Mouse (Mus musculus) urinary bladder, adult 18-20 months (tissue): Measurements from ENCODE around the gene Tollip.
A peak's percentile ranks its signal among the peaks of the same experiment; 100 is the strongest.

Experiments used
- DNase-seq, 2 experiments: peaks; one replicate each; pipeline ENCODE4 v3.0.0; 2022; ENCODE audit warnings: low spot score in 2 of 2, mixed read lengths in 2 of 2

Tollip gene

DNA sequence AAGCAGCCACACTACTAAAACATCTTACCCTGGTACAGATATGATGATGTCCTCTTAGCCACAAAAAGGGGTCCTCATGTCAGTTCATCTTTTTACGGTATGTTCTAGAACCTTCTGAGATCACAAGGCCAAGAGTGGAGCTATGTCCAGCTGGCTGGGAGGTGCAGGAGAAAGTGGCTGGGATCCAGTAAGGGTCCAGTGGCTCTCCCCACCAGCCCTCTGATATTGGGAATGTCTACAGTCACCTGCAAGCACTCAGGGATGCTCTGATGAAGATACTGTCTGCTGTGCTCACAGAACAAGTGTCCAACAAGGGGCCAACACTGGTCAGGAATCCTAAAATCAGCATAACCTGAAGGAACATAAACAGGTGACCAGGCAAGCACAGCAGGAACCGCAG lies at the start of gene Tollip:
TSS of gene Tollip (minus strand) at position 101 of the 400 bp plus-strand sequence.
- no peak for DNase-seq

DNA sequence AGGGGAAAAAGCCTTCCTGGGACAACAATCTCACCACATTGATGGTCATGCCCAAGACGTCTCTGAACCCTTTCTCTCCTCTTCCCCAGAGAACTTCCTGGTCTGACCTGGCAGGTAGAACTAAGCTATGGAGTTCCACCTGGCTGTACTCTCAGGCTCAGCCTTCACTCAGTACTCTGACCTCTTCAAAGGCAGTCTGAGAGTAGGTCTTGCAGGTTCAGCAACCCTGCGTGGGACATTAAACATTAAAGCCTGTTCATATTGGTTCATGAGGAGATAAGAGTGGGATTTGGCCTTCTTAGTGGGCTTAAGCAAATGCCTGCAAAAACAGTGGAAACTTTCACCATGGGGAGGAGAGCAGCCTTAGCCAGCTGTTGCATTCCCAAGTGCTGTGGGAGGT lies 48.0 kb upstream of the Tollip start:
- DNase-seq: no peak

DNA sequence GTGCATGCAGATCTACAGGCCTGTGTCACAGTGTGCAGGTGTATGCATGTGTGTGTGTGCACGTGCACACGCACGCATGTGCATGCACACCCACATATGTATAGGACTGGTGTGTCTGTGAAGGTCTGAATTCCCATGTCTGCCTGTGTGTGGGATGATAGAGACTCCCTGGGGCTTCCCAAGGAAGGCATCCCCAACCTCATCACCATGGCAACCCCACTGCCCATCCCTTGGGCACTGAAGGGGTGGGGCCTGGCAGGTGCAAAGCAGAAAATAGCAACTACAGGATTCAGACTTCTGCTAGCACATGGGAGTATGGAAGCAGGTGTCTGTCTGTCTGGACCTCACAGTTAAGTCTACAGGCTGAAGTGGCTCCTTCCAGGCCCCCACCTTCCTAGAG lies 44.2 kb upstream of the Tollip start:
- no peak for DNase-seq

DNA sequence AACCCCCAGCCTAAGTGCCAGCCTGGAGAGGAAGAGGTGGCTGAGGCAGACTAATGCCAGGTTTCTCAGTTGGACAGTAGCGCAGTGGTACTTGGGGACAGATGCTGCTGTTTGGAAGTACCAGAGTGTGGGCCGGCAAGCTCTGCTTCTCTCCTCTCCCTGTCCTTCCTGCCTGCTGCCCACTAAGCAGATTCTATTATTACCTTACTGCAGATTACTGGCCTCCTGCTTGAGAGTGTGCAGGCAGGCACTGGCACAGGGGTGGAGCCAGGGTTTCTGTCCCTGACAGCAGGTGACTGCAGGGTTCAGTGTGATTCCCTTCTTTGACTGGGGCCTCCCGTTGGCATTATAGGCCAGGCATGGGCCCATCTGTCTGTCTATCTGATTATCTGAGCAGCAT lies 43.2 kb upstream of the Tollip start:
- no peak for DNase-seq

DNA sequence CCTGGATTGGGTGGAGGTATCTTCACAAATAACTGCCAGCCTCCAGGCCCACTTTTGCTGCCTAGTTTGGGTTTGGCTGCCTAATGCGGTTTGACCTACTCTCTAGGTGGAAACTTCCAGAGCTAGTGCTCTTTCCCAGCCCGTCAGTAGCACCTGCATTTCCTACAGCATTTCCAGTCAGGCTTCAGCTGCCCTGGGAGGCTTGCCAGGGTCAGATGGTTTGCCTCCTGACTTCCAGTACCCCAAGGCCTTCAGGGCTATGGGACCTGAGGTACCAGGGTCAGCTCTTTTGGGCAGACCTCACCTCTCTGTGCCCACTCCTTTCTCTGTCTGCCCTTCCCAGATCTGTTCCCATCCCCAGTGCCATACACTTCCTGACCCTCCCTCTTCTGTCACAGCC lies 42.6 kb upstream of the Tollip start:
- no peak for DNase-seq

DNA sequence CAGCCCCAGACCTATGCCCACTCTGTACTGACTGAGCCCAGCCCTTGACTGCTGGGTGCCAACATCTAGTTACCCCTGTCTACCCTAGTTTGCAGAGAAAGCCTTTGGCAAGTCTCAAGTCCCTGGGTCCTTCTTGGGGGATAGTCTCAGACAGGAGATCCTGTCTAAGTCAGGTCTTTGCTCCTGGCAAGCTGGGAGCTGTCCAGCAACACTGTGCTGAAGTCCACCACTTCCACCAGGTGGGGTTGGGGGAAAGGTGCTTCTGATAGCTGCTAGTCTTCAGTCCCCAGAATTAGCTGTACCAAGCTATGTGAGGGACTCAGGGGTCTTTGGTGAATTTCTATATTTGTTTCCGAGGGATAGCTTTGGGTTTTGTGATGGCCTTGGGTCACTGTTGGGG lies 40.8 kb upstream of the Tollip start:
- no peak for DNase-seq

DNA sequence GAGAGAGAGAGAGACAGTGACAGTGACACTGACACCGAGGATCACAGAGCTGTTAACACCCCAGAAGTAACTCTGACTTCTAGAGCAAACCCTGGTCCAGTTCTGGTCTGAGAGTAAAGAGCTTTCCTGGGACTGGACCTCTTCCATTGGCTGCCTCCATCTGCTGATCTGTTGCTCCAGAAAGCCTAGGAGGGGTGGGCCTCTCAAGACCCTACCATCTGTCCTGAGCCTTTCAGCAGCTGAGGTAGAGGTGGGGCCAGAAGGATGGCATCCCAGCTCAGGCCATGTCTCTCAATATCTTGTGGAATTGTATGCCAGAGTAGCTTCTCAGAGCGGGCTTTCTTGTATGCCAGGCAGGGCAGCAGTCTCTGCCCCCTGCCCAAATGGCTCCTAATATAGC lies 39.9 kb upstream of the Tollip start:
- DNase-seq: no peak

DNA sequence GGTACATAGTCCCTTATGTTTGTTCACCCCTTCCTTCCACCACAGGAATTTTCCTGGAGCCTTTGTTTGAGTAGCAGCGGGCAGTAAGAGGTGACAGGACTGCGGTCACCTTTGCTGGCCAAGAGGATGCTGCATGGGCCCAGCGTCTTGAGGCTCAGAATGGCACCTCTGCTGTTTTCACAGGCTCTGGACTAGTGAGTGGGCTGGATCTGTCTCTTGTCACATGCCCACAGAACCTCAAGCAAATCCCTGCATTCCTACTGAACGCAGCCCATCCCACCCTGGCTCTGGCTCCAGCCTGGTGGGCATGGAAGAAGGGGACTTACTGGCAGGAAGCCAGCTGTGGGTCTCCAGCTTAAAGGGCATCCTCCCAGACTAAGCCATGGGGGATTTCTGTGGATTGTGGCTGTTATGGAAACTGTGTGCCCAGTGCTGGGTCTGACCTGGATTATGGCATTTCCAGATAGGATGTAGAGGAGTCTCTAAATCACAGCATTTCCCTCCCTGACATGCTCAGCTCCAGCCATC lies 39.3 kb upstream of the Tollip start:
- DNase-seq: no peak

DNA sequence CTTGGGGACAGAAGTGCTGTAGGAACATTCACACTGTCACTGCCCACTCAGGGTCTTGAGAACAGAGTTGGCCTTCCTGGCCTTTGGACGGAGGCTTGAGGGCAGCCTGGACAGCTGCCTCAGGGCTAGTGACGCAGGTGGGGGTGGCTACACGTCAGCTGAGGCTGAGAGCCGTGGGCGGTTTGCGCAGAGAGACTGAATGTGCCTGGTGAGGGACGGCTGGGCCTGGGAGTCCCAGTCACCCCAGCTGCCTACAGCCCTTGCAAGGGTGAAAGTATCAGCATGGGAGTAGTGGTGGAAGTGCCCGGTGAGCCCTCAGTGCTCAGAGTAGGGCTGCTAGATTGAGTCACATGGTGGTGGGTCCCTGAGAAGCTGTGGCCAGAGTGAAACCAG lies 37.9 kb upstream of the Tollip start:
- no peak for DNase-seq

DNA sequence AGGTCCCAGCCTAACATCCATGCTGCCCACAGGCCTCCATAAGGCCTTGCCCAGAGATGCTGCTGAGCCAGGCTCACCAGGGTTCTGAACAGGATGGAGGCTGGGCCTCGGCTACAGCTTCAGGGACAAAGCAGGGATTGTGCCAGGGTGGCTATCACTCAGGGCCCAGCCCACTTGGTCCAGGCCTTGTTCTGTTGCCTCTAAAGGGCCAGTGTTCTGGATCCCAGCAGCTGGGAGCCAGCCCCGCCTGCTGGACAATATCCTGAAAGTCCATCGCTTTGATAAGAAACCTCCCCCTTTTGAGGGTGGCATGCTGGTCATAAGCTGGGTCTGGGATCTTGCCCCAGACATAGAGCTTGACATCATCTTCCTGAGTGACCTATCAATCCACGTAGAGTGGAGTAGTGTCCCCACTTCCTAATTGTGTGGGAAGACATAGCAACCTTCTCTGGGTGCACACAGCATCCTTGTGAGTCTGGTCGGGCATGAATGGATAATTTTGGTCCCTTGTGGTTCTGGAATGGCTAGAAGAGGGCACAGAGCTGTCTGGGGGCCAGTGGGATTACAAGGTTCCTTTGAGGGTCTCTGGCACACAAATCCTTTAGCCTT lies 37.4 kb upstream of the Tollip start:
- DNase-seq: no peak

DNA sequence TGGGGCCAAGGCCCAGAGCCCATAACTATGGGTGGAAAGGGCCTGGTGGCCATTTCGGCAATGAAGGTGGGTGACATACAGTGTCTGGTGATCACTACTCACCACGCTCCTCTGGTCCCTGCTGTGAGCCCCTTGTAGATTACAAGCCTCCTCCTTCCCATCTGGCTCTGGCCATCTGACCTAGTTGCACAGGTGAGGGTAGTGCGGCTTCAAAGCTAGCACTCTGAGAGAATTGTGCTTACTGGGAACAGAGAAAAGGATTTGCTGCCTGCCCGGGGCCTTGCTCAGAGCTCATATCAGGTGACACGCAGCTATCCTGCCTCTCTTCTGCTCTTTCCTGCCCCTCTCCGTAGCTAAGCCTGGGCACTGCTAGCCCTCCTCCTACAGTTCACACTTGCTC lies 35.3 kb upstream of the Tollip start:
- DNase-seq: no peak

DNA sequence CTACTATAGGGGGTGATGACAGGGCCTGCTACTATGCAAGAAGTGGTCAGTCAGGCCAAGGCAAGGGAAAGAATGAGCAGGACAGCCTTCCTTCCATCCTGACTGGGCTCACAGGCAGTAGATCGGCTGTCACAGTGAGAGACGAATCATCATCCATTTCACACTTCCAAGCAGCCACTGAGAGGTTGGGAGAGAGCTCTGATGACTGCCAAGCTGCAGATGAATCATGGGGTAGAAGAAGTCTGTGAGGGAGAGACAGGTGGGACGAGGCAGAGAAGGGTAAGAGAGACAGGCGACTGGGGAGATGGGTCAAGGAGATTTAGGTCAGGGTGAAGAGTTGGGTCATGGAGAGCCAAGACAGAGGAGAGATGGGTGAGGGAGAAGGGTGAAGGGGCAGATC lies 34.6 kb upstream of the Tollip start:
- DNase-seq: no peak

DNA sequence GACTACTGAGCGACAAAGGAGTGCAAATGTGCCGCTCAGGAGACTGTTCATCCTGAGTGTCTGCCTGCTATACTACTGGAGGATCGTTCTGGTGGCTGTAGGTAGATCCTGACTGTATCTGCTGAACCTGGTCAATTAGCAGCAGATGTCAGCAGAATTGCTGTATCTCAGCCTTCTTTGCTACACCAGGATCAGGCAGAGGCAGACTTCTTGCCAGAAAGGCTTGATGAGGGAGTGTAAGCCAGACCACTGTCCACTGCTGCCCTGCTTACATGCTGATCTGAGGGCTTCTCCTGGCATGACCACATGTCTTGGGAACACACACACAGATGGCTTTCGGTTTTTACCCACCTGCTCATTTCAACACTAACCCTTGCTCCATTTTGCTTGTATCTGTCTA lies 33.5 kb upstream of the Tollip start:
- no peak for DNase-seq

DNA sequence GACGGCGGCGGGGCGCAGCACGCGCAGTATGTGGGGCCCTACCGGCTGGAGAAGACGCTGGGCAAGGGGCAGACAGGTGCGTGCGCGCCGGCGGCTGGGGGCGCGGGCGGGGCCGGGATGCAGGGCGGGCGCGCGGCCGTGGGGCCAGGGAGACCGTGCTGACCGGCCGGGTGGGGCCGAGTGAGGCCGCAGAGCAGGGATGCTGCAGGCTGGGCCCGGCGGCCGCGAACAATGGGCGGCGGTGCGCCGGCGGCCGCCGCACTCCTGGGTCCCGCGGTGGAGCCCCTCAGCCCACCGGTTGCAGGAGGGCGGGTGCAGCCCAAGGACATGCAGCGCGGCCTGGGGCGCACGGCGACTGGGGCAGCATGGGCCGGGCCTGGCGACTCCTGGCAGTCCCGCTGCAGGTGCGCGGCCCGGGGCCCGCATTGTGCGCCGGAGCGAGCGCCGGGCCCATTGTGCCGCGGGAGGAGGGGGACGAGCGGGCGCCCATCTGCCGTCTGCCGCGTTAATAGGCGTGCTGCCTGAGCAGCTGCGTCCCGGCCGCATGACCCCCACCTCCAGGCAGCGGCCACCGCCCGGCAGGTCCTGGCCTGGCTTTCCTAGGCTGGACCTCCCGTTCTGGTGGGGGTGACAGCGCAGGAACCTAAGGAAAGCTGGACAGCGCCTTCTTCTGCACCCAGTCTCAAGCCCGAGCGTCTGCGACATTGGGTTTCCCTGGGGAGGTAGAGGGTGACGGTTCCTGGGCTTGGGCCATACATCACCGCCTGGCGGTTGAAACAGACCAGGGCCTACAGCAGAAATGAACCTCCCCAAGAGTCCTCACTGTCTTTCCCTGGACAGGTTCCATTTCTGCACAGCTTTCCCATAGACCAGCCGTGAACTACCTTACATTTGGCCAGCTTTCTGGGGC lies 32.1 kb upstream of the Tollip start:
- peak in 1 of 2 experiments; percentile 29 for DNase-seq

DNA sequence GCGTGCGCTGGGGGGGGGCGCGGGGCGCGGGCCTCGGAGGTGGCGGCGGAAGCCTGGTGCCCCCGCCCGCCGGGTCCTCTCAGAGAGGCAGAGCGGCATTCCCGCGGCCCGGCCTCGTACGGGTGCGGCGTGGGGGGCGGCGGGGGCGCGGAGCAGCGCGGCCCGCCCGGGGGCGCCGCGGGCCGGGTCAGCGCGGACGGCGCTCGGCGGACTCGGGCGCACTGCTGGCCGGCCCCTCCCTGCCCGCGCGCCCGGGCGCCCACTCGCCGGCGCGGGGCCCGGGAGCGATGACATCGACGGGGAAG lies 31.4 kb upstream of the Tollip start:
- no peak for DNase-seq

DNA sequence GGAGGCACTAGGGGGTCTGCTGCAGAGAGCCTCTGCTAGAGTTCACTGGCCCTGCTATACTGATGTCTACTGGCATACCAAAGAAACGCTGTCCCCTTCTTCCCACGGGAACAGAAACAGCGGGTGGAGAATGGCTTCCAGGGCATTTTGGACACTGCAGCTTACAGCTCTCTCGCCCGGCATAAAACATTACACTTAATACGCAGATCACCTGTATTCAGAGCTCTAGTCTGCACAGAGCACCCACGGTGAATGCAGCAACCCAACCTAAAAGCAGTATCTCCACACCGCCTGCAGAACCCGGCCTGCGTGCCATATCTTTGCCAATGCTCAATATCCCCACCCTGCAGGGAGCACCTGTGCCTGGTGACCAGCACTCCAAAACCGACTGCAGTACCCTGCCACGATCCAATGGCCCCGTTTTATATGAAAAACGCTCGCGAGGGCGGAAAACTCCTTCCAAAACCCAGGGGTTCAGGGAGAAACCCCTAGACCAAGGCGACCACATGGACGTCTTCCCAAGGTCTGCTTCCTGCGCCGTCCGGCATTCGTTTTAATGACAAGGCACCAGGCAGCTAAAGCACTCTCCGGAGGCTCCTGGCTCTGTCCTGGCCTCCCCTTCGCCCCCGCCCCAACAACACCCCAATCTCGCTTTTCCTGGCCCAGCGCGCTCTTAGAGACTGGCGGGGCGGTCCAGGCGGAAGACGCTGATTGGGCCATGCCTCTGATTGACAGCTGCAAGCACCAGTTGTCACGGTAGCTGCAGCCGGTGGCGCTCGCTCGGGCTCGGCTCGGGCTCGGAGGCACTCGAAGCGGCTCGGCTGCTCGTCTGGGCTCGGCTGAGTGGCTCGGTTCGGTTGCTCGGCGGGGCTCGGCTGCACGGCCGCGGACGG lies 30.8 kb upstream of the Tollip start, which contains the start of gene Brsk2:
TSS of gene Brsk2 (plus strand) at position 846 of the 893 bp plus-strand sequence.
- DNase-seq: peak; percentile 92 to 93

DNA sequence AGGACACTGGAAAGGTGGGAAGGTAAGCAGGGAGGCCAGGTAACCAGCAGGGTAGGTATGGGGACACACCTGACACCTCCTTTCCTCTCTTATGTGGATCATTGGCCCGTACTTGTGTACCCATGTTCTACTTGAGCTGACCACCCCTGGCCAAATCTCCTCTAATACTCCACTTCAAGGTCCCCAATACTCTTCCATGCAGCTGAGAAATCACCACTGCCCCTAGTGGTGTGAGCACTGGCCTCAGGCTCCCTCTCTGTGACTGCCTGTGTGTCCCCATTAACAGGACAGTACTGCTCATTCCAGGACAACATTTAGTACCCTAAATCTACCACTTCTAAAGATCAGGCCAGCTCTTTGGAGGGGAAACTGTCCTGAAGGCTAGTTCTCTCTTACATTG lies 29.7 kb upstream of the Tollip start:
- no peak for DNase-seq

DNA sequence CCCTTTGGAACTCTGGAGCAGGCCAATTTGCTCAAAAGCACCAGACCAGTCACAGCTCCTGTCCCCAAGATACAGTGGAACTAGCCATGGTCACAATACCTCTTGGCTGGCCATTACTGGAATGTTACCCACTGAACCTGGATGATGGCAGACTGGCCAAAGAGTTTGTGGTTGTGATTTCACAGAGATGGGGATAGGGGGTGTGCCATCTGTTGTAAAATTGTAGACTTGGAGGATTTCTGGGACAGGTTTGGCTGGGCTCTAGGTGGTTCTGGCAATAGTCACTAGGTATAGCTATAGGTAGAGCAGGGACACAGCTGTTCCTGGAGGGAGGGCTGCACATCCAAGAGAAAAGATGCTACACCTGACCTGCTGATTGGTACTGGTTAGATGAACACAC lies 29.2 kb upstream of the Tollip start:
- DNase-seq: no peak

DNA sequence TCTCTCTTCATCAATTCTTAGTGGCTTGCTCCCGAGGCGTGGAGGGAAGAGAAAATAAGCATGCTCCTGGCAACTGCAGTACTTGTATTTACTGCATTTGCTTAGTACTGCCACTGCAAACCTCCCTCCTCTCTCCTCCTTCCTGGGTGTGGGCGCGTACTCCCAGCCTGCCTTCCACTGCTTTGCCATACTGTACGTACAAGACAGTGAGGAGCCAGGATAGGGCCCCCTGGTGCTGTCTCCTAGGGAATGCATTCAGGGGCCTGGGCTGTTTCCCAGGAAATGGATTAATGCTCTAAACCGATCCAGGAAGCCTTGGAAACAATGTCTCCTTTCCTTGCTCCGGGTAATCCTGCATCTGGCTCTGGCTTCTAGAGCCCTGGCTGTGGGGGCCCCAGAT lies 27.6 kb upstream of the Tollip start:
- no peak for DNase-seq

DNA sequence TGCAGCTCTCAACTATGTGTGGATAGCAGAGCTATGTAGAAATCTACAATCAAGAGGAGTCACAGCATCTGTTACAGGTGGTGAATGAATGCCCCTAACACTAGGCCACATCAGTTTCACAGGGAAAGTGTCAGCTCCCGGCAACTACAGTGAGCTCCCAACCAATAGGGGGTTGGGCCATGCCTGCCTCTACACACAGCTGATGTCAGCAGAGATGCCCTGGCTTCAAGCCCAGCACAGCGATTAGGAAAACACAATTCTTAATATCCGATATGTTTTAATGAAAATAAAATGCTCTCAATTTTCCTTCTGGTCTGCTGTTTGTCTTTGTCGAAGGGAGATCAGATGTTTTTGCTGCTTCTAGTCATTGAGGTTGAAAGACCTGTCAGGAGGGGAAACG lies 25.1 kb upstream of the Tollip start:
- DNase-seq: no peak

DNA sequence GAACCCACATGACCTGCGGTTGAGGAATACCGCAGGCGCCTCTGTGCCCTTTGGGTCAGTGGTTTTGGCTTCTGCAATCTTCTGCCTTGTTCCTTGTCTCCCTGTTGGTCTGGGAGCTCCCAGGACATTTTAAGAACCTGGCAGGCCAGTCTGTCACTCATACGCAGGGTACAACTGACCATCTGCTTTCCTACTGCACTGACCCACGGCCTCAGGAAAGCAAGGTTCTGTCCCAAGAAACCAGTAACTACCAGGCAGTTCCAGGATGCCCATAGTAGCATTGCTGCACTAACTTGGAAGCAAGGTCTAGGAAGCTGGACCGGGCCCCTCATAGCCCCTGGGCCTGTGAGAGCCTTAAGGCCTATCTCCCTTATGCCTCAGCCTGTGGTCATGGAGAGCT lies 16.6 kb upstream of the Tollip start:
- no peak for DNase-seq
